Mouse (Mus musculus) B cell, adult 2 months (primary cell): ENCODE data around the gene Mrpl33.

ENCODE experiments used
- DNase-seq, 2 experiments: peaks; one replicate each; pipeline ENCODE4 v3.0.0; 2022

Mrpl33 gene

DNA sequence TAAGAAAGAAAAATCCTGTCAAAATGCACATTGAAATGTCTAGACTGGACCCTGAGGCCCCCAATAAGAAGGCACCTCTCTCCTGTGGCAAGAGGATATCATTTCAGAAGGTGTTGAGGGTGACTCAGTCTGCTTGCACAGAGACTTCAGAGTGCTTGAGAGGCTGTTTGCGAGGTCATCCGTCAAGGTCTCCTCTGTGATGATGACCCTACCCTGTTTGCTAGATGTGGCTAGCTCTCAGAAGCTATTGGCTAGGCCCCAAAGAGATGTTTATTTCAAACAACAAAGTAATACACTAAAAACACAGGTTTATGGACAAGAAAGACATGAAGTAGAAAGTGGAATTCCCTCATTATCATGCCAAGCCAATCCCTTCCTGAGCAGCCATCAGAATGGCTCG lies 45.6 kb downstream of the Mrpl33 start:
- no peak for DNase-seq

DNA sequence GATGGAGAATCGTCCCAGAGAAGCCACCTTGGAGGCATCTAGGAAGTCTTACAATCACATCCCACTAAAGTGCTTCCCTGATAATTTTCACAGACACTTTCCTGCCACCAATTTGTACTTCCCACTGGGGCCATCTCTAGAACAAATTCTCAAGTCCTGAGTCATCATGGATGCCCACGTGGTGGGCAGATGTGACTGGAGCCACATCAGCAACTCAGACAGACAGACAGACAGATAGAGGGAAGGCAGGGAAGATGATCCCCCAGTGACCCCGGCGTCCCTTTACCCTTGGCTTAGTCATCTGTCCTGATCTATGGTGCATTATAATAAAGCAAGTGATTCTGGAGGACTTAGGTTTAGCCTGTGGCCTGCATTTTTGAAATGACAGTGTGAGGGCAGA lies 47.5 kb downstream of the Mrpl33 start:
- DNase-seq: no peak

GRCm38 (mm10) chr5:31644847-31645246 lies 48.1 kb downstream of the Mrpl33 start:
- DNase-seq: no peak

GRCm38 (mm10) chr5:31645798-31646197 lies 49.1 kb downstream of the Mrpl33 start:
- DNase-seq: no peak

DNA sequence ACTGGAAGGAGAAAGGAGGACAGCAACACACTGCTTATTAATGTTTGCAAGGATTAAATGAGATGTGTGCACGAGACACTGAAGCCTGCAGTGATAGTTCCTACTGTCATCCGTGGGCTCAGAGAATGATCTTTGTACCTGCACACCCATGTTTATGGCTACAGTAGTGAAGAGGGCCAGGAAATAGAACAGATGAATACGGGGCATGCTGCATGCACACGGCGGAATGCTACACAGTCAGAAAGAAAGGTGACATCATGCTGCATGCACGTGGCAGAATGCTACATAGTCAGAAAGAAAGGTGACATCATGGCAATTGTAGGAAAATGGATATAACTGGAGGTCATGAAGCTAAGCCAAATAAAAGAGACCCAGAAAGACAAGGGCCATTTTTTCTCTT lies 49.8 kb downstream of the Mrpl33 start:
- DNase-seq: no peak

DNA sequence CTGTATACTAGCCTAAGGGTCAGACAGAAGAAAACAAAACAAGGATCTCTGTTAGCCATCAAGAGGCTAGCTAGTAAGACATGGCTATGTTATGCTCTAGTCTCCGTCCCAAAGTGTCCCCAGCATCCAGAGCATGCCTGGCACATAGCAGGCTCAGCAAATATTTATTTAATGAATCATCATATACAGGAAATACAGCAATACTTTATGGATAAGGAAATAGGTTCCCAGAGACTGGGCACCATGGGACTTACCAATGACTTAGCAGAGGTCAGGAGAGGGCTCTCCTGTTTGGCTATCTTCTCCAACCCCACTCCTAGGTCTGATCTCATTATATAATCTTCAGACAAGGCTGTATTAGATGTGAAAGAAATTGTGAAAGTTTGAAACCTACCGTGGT lies 50.6 kb downstream of the Mrpl33 start:
- DNase-seq: no peak

DNA sequence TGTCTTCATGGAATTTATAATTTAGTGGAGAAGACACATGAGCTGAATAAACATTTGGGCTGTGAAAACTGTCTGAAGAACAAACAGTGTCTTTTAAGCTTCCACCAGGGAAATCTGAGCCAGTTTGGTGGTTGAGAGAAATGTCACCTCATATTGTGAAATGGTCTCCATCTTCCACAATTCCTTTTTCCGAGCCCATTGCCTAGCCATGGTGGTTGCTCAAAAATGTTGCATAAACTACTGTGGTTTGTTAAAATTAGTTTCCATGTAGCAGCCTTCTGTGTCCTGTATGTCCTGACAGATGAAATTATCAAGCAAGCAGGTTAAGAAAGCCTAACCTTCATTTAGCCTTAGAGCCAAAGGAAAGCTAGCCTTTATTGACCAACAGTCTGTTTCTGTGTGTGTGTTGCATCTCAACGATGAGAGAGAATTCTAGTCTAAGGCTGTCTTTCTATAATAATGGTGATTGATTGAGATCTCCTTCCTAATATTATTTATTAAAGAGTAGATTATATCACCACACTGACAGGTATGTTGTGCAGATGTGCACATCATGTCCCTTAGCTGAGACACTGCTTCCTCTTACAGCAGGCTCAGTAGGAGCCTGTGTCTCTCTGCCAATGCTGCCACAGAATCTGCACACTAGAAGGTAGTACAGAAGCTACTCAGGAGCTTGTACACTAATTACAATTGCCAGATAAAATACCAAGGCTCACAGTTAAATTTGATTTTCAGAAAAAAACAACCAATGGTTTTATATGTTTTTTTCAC lies 54.0 kb downstream of the Mrpl33 start:
- DNase-seq: no peak

- DNase-seq: no peak
Observed at GRCm38 (mm10) chr5:31655688-31656190, 59.0 kb downstream of the Mrpl33 start.

DNA sequence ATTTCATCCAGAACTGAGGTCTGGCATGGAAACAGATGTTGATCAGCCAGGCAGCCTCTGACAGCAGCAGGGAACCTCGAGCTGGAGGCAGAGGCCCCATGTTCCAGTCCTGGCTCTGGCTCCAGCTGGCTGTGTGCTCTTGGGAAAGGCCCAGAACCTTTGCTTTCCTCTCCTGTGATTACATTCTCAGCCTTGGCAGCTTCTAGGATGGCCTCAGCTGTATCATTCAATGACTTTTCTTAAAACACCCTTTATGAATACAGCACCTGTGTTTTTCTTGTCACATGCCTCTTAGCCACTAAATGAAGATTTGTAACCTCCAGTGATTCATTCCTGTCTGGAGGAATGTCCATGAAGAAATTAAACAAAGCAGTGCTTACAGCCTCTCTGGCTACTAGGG lies 69.4 kb downstream of the Mrpl33 start:
- no peak for DNase-seq

DNA sequence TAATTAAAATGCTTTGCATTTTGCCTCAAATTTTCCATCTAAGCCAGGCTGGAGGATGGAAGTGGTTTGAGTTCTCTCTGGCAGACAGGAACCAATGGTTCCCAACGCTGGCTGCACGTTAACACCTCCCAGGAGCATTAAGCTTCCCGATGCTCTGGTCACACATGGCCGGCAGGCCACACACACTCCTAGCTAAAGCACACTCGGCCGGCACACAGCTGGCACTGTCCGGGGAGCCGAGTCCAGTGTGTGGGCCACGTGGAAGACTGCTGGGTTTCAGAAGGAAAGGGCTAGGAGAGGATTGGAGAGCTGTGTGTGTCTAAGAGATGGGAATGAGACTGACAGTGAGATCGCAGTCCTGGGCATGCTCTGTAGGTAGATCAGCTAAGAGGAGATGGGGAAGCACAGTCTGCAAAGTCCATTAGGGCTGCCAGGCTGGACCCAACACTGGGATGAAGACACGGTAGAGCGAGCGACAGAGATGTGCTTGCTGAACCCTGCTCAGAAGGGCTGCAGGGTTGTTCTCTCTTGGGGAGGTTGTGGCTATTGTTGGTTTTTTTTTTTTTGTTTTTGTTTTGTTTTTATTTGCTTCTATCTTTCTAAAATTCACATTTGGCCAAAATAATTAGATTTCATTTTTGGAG lies 71.7 kb downstream of the Mrpl33 start:
- no peak for DNase-seq

DNA sequence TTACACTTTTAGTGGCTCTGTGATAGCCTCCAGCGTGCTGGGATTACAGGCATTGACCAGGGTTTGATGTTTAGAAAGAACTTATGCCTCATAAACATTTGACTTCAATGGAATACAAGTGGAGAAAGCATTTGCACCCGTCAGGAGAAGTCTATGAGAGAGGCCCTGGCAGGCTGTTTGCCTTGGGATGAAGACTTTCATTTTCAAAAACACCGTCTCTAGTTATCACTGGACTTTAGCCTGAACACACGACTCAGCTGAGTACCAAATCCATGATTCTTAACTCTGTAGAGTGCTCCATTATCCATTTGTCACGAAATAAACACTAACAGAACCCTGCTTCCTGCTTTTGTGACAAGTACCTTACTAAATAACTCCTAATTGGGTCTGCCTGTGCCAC lies 73.2 kb downstream of the Mrpl33 start:
- DNase-seq: no peak

GRCm38 (mm10) chr5:31671137-31671536 lies 74.4 kb downstream of the Mrpl33 start:
- no peak for DNase-seq

GRCm38 (mm10) chr5:31673431-31673830 lies 76.7 kb downstream of the Mrpl33 start:
- DNase-seq: no peak

DNA sequence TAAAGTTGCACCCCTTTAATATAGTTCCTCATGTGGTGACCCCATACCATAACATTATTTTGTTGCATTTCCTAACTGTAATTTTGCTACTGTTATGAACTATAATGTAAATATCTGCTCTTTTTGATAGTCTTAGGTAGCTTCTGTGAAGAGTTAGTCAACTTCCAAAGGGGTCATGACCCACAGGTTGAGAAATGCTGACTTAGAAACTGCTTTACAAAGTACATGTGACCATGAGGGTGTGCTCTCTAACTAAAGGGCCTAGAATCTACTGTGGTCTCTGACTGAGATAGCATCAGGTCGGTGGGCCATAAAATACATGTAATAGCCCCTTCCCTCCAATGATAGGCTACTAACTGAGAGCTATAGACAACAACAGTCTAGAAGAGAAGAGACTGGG lies 81.3 kb downstream of the Mrpl33 start:
- DNase-seq: no peak

- DNase-seq: no peak
Observed at GRCm38 (mm10) chr5:31680183-31680582, 83.4 kb downstream of the Mrpl33 start.

DNA sequence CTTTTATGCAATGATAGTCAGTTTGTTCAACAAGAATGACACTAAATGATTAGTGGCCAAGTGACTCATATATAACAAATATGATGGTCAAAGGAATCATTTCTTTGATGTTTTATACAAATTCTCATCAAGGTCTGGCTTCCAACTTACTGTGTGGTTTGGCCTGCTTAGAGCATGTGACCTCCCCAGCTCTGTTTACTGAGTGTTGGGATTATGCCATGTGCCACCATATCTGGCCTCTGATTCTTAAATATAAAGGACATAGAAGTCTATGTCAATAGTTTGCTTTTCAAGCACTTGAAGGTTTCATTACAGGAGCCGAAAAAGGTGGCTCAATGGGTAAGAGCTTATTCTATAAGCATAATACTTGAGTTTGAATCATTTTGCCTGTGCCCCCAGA lies 85.6 kb downstream of the Mrpl33 start:
- DNase-seq: no peak

DNA sequence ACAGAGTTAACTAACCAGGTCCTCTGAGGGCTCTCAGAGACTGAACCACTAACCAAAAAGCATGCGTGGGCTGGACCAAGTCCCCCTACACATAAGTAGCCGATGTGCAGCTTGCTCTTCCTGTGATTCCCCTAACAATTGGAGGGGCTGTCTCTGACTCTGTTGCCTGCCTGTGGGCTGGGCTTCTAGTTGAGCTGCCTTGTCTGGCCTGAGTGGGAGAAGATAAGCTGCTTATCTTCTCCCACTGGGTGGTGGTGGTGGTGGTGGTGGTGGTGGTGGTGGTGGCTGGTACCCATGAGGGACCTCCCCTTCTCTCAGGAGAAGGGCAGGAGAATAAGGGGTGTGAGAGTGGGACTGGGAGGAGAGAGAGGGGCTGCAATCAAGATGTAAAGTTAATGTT lies 89.3 kb downstream of the Mrpl33 start:
- DNase-seq: no peak

DNA sequence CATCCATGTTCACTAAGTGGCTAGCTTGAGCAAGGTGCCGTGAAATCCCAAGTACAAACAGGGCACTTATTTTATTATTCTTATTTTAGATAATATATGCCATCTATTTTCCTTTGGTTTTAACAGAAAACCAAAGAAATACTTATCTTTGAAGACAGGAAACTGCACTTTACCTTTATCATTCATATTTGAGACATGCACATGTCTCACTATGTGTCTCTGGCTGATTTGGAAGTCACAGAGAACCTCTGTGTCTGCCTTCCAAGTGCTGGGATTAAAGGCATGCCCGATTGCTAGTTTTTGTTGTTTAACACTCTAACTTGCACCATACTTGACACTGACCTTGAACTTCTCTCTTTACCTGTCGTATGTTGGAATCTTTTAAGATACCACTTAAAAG lies 91.2 kb downstream of the Mrpl33 start:
- DNase-seq: no peak

- DNase-seq: no peak
Observed at GRCm38 (mm10) chr5:31693191-31693590, 96.5 kb downstream of the Mrpl33 start.

DNA sequence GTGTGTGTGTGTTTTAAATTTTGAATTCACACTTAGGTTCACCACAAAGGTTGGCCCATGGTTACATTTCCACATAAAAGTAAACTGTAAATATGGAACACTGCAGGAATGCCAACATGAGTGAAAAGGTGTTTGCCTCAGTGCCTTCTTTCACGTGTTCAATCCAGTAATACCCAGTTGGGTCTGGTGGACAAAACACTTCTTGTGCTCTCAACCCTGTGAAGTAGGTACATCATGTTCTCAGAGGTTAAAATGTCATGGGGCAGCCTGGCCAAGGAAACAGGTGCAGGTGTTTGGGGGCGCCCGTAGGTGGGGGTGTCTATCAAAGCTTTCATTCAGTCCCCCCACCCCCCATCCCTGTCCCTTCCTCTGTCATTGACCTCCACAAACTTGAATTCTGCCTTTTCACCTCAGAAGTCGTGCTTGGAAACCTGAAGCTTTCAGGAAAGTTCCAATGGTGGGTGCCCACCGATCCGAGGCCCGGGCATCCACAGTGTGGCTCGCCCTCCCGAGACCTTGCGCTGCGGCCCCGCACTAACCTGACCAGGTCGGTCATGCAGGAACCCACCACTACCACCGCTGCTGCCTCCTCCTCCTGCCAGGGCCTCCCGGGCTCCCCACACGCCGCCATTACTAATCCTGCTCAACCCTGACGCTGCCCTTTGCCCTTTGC lies 100.4 kb downstream of the Mrpl33 start, which contains the start of gene Rbks:
TSS of gene Rbks (minus strand) at position 657 of the 673 bp plus-strand sequence.
- DNase-seq: no peak

DNA sequence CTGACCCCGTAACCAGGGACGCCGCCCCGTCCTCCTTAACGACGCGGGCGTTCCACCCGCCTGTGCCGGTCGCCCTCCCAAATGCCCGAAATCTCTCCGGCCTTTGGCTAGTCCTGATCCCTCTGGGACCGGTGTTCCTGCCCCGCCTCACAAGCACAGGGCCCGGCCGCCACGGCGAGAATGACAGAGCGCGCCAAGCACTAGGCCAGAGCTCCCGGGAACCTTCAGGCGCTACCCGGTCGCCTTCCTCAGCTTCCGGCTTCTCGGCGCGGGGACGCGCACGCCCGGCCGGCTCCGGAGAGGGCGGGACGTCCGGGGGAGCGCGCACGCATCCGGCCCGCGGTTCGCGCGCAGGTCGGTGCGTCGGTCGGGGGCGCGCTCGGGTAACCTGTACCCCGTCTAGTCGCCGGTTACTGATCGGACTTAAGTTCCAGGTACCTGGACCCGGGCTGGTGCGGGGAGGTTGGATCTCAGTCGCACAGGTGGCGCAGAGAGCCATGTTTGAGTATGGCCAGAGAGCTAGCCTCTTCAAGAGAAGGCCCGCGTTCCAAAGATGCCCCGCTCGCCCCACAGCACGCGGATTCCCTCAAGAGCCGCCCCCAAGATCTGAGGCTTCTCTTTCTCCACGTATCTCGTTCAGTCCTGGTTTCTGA lies 101.0 kb downstream of the Mrpl33 start, which contains the start of gene Babam2:
TSS of gene Babam2 (plus strand) at position 41 of the 653 bp plus-strand sequence.
- peak; percentile 97 to 98 for DNase-seq

- DNase-seq: peak; percentile 99
Observed at GRCm38 (mm10) chr5:31698297-31698726, 101.6 kb downstream of the Mrpl33 start.

DNA sequence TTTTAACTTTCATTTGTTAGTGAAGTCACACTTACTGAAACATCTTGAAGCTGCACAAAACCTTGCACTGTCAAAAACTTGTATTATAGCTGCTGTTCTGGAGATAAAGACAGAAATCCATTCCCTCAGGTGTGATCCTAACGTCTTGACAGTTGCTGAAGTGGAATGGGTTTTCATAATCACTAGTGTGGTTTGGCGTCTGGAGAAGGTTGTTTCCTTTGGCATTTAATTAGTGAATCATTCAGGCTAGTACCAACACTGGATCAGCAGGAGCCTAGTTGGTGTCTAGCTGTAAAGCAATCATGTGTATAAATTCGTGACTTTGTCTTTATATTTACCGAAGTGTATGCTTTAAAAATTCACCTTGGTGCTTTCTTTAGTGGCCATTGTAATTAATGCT lies 102.2 kb downstream of the Mrpl33 start:
- DNase-seq: peak; percentile 29 to 42
